Mouse (Mus musculus): ENCODE data around the gene Mmp17.
A peak's percentile ranks its signal among the peaks of the same experiment; 100 is the strongest.

Gene Mmp17

GRCm38 (mm10) chr5:129583761-129584582 is at the start of gene Mmp17:
Gene Mmp17 (plus strand): TSS chr5:129584169.
- DNase-seq: peak; percentile 92

DNA sequence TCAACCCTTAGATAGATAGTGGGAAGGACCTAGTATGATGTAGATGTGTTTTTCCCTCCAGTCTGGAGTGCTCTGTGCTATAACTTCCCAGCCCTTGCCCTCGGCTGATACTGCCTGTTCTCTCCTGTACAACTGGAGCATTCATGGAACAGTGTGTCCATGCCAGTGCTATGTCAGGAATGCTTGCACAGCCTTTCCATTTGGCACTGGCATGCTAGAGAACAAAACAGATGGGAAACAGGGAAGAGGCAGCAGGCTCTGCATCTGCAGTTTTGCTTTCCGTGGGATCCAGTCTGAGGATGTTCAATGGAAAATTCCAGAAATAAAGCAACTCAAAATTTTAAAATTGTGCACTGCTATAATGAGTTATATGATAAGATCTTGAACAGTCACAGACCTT is 49.5 kb upstream of the Mmp17 start:
- peak; percentile 94 for DNase-seq

GRCm38 (mm10) chr5:129535021-129535420 is 48.9 kb upstream of the Mmp17 start:
- no peak for DNase-seq

DNA sequence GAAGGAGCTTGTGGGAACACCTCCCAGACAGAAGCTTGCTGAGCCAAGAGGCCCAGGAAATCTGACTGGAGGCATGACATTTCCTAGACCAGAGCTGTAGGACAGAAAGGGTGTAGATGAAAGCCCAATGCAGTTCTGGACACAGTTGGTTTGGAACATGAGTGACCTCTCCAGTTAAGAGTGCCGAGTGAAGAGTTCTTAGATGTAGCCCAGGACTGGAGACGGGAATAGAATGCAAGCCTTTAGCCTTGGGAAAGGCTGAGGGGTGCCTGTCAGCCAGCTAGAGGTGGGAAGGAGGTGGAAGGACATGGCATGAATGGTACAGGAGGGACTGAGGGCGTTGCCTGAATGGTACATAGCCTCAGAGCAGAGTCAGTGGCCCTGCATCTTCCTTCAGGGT is 48.5 kb upstream of the Mmp17 start:
- no peak for DNase-seq

- peak; percentile 48 for DNase-seq
Measured at GRCm38 (mm10) chr5:129538826-129539225, 45.1 kb upstream of the Mmp17 start.

DNA sequence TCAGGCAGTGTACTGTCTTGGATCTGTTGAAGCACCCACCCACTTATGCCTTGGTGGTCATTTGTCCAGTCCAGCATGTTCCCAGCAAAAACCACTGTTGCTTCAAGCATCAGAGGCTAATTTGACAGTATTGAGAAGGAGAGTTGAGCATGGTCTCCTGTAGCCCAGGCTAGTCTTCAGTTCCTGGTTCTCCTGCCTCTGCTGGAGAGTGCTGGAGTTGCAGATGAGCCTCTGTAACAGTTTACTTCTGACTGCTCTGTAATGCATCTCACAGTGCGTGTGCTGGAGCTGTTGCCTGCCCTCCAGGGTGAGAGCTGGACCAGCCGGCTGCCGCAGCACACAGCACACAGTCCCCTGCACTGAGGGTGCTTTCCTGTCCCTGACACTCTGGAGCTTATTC is 41.7 kb upstream of the Mmp17 start:
- DNase-seq: no peak

GRCm38 (mm10) chr5:129545787-129546186 is 38.2 kb upstream of the Mmp17 start:
- peak; percentile 61 for DNase-seq

GRCm38 (mm10) chr5:129549716-129550115 is 34.3 kb upstream of the Mmp17 start:
- DNase-seq: no peak

- DNase-seq: no peak
Measured at GRCm38 (mm10) chr5:129550790-129551189, 33.2 kb upstream of the Mmp17 start.

- DNase-seq: no peak
Measured at GRCm38 (mm10) chr5:129551991-129552390, 32.0 kb upstream of the Mmp17 start.

- DNase-seq: no peak
Measured at GRCm38 (mm10) chr5:129553642-129554041, 30.3 kb upstream of the Mmp17 start.

DNA sequence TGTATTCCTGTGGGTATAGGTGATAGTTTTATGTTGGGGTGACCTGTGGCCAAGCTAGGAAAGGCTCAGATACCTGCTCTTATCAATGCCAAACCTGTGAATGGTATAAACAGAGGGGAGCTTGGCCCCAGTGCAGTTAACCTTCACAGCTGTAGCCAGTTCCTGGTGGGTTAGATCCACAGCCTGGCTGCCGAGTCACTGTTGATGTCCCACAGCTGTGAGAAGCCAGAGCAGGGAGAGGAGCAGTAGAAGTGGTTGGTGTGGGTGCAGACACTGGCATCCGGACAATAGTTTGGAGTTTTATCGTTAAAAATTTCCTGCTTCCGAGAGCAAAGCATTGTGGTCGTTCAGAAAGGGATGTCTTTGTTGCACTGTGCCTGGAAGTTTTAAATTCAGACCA is 25.4 kb upstream of the Mmp17 start:
- no peak for DNase-seq

DNA sequence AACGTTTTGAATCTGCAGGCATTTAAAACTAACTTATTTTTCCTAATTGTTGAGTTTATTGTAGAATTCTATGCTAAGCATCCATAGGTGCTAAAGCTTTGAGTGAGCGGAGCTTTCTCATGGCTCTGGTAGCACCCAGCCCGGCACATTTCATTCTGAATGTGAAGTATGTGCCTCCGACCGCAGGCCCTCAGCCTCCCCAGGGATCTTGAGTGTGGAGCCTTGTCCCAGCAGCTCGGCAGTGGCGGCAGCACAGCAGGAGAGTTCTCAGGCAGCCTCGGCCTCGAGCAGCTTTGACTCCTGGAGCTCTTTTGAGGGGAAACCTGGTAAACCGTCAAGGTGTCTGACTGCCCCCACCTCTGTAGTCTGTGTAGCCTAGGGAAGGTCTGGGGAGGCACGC is 24.7 kb upstream of the Mmp17 start:
- no peak for DNase-seq

DNA sequence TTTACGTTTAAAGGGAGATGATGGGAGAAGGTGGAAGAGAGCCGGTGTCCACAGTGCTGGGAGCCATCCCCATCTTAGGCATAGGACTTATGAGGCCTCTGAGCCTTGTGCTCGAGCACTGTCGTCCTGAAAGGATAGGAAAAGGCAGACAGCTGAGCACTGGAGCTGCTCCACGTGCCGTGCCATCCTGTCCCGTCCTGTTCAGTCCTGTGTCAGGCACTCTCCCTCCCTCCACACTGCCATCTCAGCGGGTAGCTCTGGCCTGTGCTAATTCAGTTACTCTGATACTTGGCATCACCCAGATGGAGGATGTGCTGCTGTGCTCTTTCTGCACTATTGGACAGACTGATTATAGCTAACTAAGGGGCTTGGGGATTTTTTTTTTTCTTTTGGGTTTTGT is 21.6 kb upstream of the Mmp17 start:
- DNase-seq: no peak

- peak; percentile 69 for DNase-seq
Measured at GRCm38 (mm10) chr5:129568596-129568995, 15.4 kb upstream of the Mmp17 start.

GRCm38 (mm10) chr5:129578201-129578600 is 5.8 kb upstream of the Mmp17 start:
- no peak for DNase-seq

GRCm38 (mm10) chr5:129580046-129580445 is 3.9 kb upstream of the Mmp17 start:
- peak; percentile 58 for DNase-seq

DNA sequence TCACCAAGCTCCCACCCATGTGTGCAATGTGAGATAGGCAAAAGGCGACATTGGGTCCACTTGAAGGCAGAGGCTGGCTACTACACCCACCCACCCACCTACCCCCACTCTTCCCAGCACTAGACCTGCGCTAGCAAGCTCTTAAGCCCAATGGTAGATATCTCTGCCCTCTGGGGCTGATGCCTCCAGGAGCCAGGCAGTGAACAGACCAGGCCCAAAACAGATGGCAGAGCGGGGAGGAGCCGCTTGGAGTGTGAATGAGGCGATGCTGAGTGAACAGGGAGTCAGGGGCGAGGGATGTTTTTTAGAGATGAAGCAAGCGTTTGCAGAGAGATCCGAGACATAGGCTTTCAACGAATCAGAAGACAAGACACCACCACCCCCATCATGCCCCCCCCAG is 3.4 kb upstream of the Mmp17 start:
- peak; percentile 73 for DNase-seq

DNA sequence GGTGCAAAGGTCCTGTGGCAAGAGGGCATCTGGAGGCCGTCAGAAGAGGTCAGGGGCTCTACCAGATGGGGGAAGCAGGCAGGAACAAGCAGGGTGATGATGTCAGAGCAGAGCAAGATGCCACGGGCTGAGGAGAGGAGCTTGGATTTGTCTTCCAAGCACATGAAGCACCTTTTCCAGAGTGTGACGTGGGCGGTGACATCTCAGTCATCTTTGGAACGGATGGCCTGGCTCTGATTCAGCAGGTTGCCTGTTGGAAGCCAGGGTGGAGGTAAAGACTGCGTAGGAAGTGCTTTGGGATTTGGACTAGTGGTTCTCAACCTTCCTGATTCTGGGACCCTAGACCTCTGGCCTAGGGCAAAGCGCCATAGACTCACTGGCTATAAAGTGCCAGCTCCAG is 3.0 kb upstream of the Mmp17 start:
- DNase-seq: peak; percentile 57

GRCm38 (mm10) chr5:129583331-129583730 is 638 bp upstream of the Mmp17 start:
- no peak for DNase-seq

- DNase-seq: no peak
Measured at GRCm38 (mm10) chr5:129584583-129585541, 893 bp downstream of the Mmp17 start.

DNA sequence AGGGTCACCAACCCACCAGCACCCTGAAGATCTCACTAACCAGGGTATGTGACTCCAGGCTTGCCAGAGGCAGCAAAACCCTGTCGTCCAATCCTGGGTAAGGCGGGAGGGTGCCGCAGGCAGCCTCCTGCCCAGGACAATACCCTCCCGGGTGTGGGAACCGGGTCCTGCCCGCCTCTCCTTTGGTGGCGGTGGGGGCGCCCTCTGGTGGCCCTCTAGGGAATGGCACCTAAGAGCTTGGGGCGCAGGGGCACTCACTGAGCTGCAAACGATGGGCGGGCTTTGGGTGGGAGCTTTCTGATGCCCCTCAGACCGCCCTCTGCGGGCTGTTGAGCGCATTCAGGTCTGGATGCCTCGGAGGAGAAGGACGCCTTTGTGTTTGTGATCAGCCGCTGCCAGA is 2.0 kb downstream of the Mmp17 start:
- peak; percentile 74 for DNase-seq

- DNase-seq: no peak
Measured at GRCm38 (mm10) chr5:129586471-129586870, 2.5 kb downstream of the Mmp17 start.

DNA sequence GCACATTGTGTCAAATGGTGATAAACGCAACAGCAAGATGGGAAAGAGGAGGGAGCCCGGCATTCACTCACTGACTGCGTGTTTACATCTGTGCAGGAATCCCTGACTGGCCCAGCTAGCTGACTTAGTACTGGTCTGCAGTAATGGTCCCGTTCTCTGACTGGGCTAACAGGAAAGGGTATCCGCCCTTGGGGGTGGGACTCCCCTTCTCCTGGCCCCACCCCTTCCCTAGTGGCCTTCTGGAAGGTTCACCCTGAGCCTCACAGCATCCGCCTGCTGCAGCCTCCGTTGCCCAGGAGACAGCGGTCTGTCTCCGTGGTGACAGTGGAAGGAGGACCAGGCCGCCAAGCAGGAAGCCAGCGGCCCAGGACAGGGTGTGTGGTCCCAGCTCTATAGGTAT is 6.9 kb downstream of the Mmp17 start:
- DNase-seq: peak; percentile 43

Data from layer of hippocampus, adult 9-11 months (tissue).